Mouse (Mus musculus) limb, embryonic 15.5 days (tissue): ENCODE data around the gene Ryr3. TPM values are rescaled to one million over a fixed set of nuclear protein-coding genes. Genes with fewer than 3 reads are reported as not detected.
"Not testable (repeated sequence)": the region's sequence is repeated elsewhere in the genome, so short reads cannot be mapped to it uniquely, and the experiment has no call there.

Experiments used
- ATAC-seq: fragments of 200-750 bp; cut with Nextera tagmentation; 2 replicates; pipeline ENCODE4 v1.8.0; 2017; ENCODE audit warnings: low read depth, moderate TSS enrichment; ENCODE audit not compliant: insufficient number of reproducible peaks, low FRiP score, low TSS enrichment
- H3K27ac ChIP-seq: fragments of 300-500 bp; sonication (generic); 2 replicates; pipeline ENCODE4 v1.5.1; 2015; ENCODE audit warnings: moderate library complexity, mild to moderate bottlenecking, inconsistent platforms
- H3K27me3 ChIP-seq: fragments of 300-500 bp; sonication (generic); 2 replicates; pipeline ENCODE4 v1.6.1; 2015; ENCODE audit warnings: inconsistent platforms
- H3K36me3 ChIP-seq: fragments of 300-500 bp; sonication (generic); 2 replicates; pipeline ENCODE4 v1.6.1; 2015; ENCODE audit warnings: inconsistent platforms
- H3K4me1 ChIP-seq: fragments of 300-500 bp; sonication (generic); 2 replicates; pipeline ENCODE4 v1.6.1; 2015; ENCODE audit warnings: inconsistent platforms
- H3K4me2 ChIP-seq: fragments of 300-500 bp; sonication (generic); 2 replicates; pipeline ENCODE4 v1.6.1; 2015; ENCODE audit warnings: mild to moderate bottlenecking, inconsistent platforms
- H3K4me3 ChIP-seq: fragments of 300-500 bp; sonication (generic); 2 replicates; pipeline ENCODE4 v1.5.1; 2015; ENCODE audit warnings: mild to moderate bottlenecking, inconsistent platforms
- H3K9ac ChIP-seq: fragments of 300-500 bp; sonication (generic); 2 replicates; pipeline ENCODE4 v1.6.1; 2015; ENCODE audit warnings: inconsistent platforms
- H3K9me3 ChIP-seq: fragments of 300-500 bp; sonication (generic); 2 replicates; pipeline ENCODE4 v1.6.1; 2016; ENCODE audit warnings: inconsistent platforms
- WGBS: fragments of 180-500 bp; shearing (Covaris S2); methylation state at CpG from one replicate; pipeline ENCODE4 v1.1.7; 2015; 5-methylcytosine and 5-hydroxymethylcytosine counted together
- polyA plus RNA-seq: library from polyadenylated mRNA; unstranded; fragments of >200 nt; fragmentation: Nextera tagmentation; extraction: Ambion mirVana; gene quantifications from 2 replicates; pipeline ENCODE4 v1.2.1, GENCODE M21; 2015

Gene Ryr3
- polyA plus RNA-seq, 1 experiment from 2014 or later = 0.68 TPM

GRCm38 (mm10) chr2:113092756-113093155 is 124.1 kb downstream of the Ryr3 start:
- H3K27me3 ChIP-seq = no peaks in the 10 kb centered on the region
- no peak overlapping the region for H3K9ac ChIP-seq
- H3K9me3 ChIP-seq = no peaks in the 10 kb centered on the region
- H3K4me1 ChIP-seq = no peaks in the 10 kb centered on the region
- H3K36me3 ChIP-seq = no peaks in the 10 kb centered on the region
- ATAC-seq = no peak
- WGBS = 83% methylated on average over 1 of the region's 1 CpGs
- H3K4me2 ChIP-seq = no peak overlapping the region
- H3K4me3 ChIP-seq = no peak overlapping the region
- no peak overlapping the region for H3K27ac ChIP-seq

DNA sequence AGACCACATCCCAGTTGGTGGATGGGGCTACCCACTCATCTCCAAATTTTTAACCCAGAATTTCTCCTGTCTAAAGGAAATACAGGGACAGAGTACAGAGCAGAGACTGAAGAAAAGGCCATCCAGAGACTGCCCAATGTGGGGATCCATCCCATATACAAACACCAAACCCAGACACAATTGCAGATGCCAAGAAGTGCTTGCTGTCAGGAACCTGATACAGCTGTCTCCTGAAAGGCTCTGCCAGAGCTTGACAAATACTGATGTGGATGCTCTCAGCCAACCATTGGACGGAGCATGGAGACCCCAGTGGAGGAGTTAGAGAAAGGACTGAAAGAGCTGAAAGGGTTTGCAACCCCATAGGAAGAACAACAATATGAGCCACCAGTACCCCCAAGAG is 125.6 kb downstream of the Ryr3 start:
- not testable (repeated sequence) for H3K4me1 ChIP-seq, H3K27me3 ChIP-seq, H3K4me2 ChIP-seq, H3K9me3 ChIP-seq, H3K36me3 ChIP-seq, ATAC-seq, H3K4me3 ChIP-seq, H3K27ac ChIP-seq, H3K9ac ChIP-seq
- 77% methylated on average over 1 of the region's 1 CpGs for WGBS

- no peak overlapping the region for H3K9ac ChIP-seq
- no peaks in the 10 kb centered on the region for H3K36me3 ChIP-seq
- 84% methylated on average over 4 of the region's 4 CpGs for WGBS
- H3K27me3 ChIP-seq = no peaks in the 10 kb centered on the region
- no peak overlapping the region for H3K27ac ChIP-seq
- H3K4me2 ChIP-seq = no peak overlapping the region
- no peak for ATAC-seq
- H3K9me3 ChIP-seq = no peaks in the 10 kb centered on the region
- H3K4me1 ChIP-seq = no peaks in the 10 kb centered on the region
- no peak overlapping the region for H3K4me3 ChIP-seq
Observed at GRCm38 (mm10) chr2:113076396-113076795, 140.5 kb downstream of the Ryr3 start.

DNA sequence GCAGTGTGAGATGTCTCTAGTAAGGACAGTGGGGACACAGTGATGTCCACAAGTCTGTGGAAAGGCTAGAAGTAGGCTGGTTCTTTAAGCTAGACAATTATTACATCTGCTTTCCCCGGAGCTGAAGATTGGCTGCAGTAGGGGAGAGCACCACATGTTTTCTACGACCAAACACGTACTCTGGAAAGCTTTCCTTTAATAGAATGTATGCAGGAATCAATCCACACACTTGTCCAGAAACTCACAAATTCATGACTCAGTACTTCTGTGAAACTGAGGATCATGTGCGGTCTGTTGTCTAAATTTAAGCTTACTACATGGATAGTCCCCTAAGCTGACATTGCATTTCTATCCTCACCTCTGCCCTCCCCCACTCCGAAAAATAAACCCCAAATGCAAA is 157.5 kb downstream of the Ryr3 start:
- 67% methylated on average over 5 of the region's 5 CpGs for WGBS
- Histone ChIP-seq H3K27ac (no peak overlapping the region), H3K36me3 (no peaks in the 10 kb centered on the region), H3K9ac (no peak overlapping the region), H3K4me1 (no peaks in the 10 kb centered on the region), H3K4me2 (no peak overlapping the region), H3K4me3 (no peak overlapping the region), H3K27me3 (no peaks in the 10 kb centered on the region), H3K9me3 (no peaks in the 10 kb centered on the region)
- ATAC-seq = no peak

DNA sequence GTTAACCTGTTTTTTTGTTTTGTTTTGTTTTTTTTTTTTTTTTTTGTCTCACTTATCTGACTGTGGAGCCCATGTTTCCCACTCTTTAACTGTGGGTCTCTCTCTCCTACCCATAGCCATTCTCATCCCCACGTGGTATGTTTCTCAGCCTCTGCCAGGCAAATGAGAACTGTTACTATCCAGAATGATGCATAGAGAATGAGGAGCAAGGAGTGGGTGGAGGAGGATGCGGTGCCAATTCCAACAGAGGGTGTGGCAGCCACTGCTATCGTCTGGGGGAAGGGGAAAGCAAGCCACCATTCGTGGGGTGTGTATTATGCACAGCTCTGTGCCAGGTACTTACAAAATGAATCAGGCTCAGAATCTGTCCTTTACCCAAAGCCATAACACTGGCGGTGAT is 158.0 kb downstream of the Ryr3 start:
- Histone ChIP-seq H3K9me3 (no peaks in the 10 kb centered on the region), H3K4me2 (no peak overlapping the region), H3K27me3 (no peaks in the 10 kb centered on the region), H3K36me3 (no peaks in the 10 kb centered on the region), H3K4me1 (no peaks in the 10 kb centered on the region), H3K4me3 (no peak overlapping the region), H3K27ac (no peak overlapping the region), H3K9ac (no peak overlapping the region)
- no peak for ATAC-seq
- whole genome bisulfite sequencing = 64% methylated on average over 5 of the region's 5 CpGs

- no peak overlapping the region for H3K4me3 ChIP-seq
- no peak overlapping the region for H3K4me2 ChIP-seq
- H3K9ac ChIP-seq = no peak overlapping the region
- 58% methylated on average over 3 of the region's 3 CpGs for WGBS
- ATAC-seq = no peak
- no peaks in the 10 kb centered on the region for H3K4me1 ChIP-seq
- no peaks in the 10 kb centered on the region for H3K9me3 ChIP-seq
- H3K27ac ChIP-seq = no peak overlapping the region
- H3K27me3 ChIP-seq = no peaks in the 10 kb centered on the region
- no peaks in the 10 kb centered on the region for H3K36me3 ChIP-seq
Observed at GRCm38 (mm10) chr2:113058116-113058515, 158.8 kb downstream of the Ryr3 start.

- Histone ChIP-seq H3K27ac (no peak overlapping the region), H3K36me3 (no peaks in the 10 kb centered on the region), H3K9ac (no peak overlapping the region), H3K4me2 (no peak overlapping the region), H3K4me3 (no peak overlapping the region), H3K9me3 (no peaks in the 10 kb centered on the region), H3K4me1 (no peaks in the 10 kb centered on the region), H3K27me3 (no peaks in the 10 kb centered on the region)
- 89% methylated on average over 2 of the region's 2 CpGs for WGBS
- no peak for ATAC-seq
Observed at GRCm38 (mm10) chr2:113055591-113055990, 161.3 kb downstream of the Ryr3 start.

DNA sequence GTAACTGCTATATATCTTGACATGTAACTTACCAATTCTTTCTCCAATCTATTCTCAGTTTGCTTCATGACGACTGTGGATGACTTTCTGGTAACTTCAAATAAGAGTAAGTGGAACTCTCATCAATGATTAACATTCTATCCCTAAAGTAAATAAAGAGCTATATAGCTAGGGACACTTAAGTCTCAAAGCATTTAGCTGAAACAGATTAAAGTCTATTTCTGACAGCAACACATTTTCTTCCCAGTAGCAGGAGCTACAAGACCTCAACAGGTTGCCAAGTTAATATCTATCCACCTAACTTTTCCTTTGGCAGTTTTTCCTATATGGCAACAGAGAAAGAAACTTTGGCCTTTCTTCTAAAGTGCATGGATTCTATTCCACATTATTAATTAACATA is 167.1 kb downstream of the Ryr3 start:
- Histone ChIP-seq H3K4me1 (no peaks in the 10 kb centered on the region), H3K9ac (no peak overlapping the region), H3K27me3 (no peaks in the 10 kb centered on the region), H3K9me3 (no peaks in the 10 kb centered on the region), H3K4me3 (no peak overlapping the region), H3K4me2 (no peak overlapping the region), H3K36me3 (no peaks in the 10 kb centered on the region), H3K27ac (no peak overlapping the region)
- no peak for ATAC-seq
- WGBS = 74% methylated on average over 1 of the region's 1 CpGs

- Histone ChIP-seq H3K9ac (no peak overlapping the region), H3K27me3 (no peaks in the 10 kb centered on the region), H3K9me3 (no peaks in the 10 kb centered on the region), H3K4me1 (no peaks in the 10 kb centered on the region), H3K4me3 (no peak overlapping the region), H3K36me3 (no peaks in the 10 kb centered on the region), H3K27ac (no peak overlapping the region), H3K4me2 (no peak overlapping the region)
- 85% methylated on average over 2 of the region's 2 CpGs for WGBS
- no peak for ATAC-seq
Observed at GRCm38 (mm10) chr2:113036550-113036949, 180.3 kb downstream of the Ryr3 start.

DNA sequence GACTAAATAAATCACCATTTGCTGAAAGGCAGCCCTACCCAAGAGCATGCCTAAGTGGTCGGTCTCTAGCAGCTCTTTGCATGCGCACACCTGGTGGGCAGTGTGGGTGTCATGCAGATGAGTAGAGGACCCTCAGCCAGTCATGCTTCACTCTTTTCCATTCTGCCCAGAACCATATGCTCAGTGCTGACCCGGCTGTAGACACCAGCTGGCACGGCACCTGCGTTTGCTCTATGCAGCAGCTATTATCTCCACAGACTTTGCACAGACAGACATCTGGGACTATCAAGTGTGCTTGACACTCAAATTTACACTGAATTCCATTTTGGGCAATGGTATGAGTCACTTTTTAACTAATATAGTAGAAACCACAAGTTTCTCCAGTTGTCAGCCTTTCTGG is 186.2 kb downstream of the Ryr3 start:
- H3K27ac ChIP-seq = no peak overlapping the region
- H3K27me3 ChIP-seq = no peaks in the 10 kb centered on the region
- no peaks in the 10 kb centered on the region for H3K9me3 ChIP-seq
- H3K4me3 ChIP-seq = no peak overlapping the region
- no peak overlapping the region for H3K9ac ChIP-seq
- no peak overlapping the region for H3K4me2 ChIP-seq
- H3K36me3 ChIP-seq = no peaks in the 10 kb centered on the region
- no peak for ATAC-seq
- WGBS = 79% methylated on average over 5 of the region's 5 CpGs
- no peaks in the 10 kb centered on the region for H3K4me1 ChIP-seq

- 75% methylated on average over 7 of the region's 7 CpGs for WGBS
- no peaks in the 10 kb centered on the region for H3K4me1 ChIP-seq
- H3K9ac ChIP-seq = no peak overlapping the region
- no peaks in the 10 kb centered on the region for H3K9me3 ChIP-seq
- H3K4me2 ChIP-seq = no peak overlapping the region
- ATAC-seq = no peak
- no peaks in the 10 kb centered on the region for H3K27me3 ChIP-seq
- no peaks in the 10 kb centered on the region for H3K36me3 ChIP-seq
- H3K27ac ChIP-seq = no peak overlapping the region
- no peak overlapping the region for H3K4me3 ChIP-seq
Observed at GRCm38 (mm10) chr2:113019896-113020295, 197.0 kb downstream of the Ryr3 start.

GRCm38 (mm10) chr2:113018278-113018677 is 198.6 kb downstream of the Ryr3 start:
- H3K4me1 ChIP-seq = no peaks in the 10 kb centered on the region
- H3K9ac ChIP-seq = no peak overlapping the region
- no peaks in the 10 kb centered on the region for H3K9me3 ChIP-seq
- no peak for ATAC-seq
- H3K4me2 ChIP-seq = no peak overlapping the region
- 60% methylated on average over 1 of the region's 1 CpGs for WGBS
- H3K4me3 ChIP-seq = no peak overlapping the region
- H3K36me3 ChIP-seq = no peaks in the 10 kb centered on the region
- H3K27me3 ChIP-seq = no peaks in the 10 kb centered on the region
- no peak overlapping the region for H3K27ac ChIP-seq

- Histone ChIP-seq H3K4me1 (no peaks in the 10 kb centered on the region), H3K36me3 (no peaks in the 10 kb centered on the region), H3K27ac (no peak overlapping the region), H3K9me3 (no peaks in the 10 kb centered on the region), H3K9ac (no peak overlapping the region), H3K4me2 (no peak overlapping the region), H3K4me3 (no peak overlapping the region), H3K27me3 (no peaks in the 10 kb centered on the region)
- 92% methylated on average over 2 of the region's 2 CpGs for WGBS
- no peak for ATAC-seq
Observed at GRCm38 (mm10) chr2:113016236-113016635, 200.7 kb downstream of the Ryr3 start.
